Mouse (Mus musculus) ES-E14 (cell line): ENCODE data around the gene Zfp668. TPM values are rescaled to one million over a fixed set of nuclear protein-coding genes. Genes with fewer than 3 reads are reported as not detected.

Source experiments
- DNase-seq: peaks from one replicate; pipeline ENCODE4 v3.0.0-alpha.2; 2013; ENCODE audit warnings: low read depth, low spot score
- H3K27ac ChIP-seq: 2 replicates; pipeline ENCODE4 v1.5.1; 2012; ENCODE audit warnings: low read depth, mild to moderate bottlenecking, low read length, moderate library complexity, mixed read lengths; ENCODE audit not compliant: poor library complexity, insufficient read depth, severe bottlenecking
- H3K36me3 ChIP-seq: 2 replicates; pipeline ENCODE4 v1.6.1; 2012; ENCODE audit warnings: mild to moderate bottlenecking, low read length, moderate library complexity, mixed read lengths; ENCODE audit not compliant: control insufficient read depth, poor library complexity, insufficient read depth, severe bottlenecking
- H3K4me1 ChIP-seq, 2 experiments: fragments of 150-350 bp in 1 of 2; sonication (generic) in 1 of 2; 2 replicates each; pipeline ENCODE4 v1.6.1; 2012; ENCODE audit warnings: low read length in 2 of 2, mild to moderate bottlenecking in 1 of 2, mixed read lengths in 1 of 2; ENCODE audit not compliant: control insufficient read depth in 2 of 2, insufficient read depth in 2 of 2, poor library complexity in 1 of 2
- H3K4me3 ChIP-seq, 2 experiments: fragments of 150-350 bp in 1 of 2; sonication (generic) in 1 of 2; 2 replicates each; pipeline ENCODE4 v1.5.1; 2012; ENCODE audit warnings: low read length in 2 of 2, low read depth in 1 of 2, mild to moderate bottlenecking in 1 of 2, mixed read lengths in 1 of 2; ENCODE audit not compliant: insufficient read depth in 1 of 2, poor library complexity in 1 of 2, severe bottlenecking in 1 of 2
- H3K9ac ChIP-seq: 2 replicates; pipeline ENCODE4 v1.6.1; 2012; ENCODE audit warnings: low read depth, mild to moderate bottlenecking, low read length, mixed read lengths; ENCODE audit not compliant: poor library complexity, insufficient read depth, severe bottlenecking
- H3K9me3 ChIP-seq: fragments of 150-350 bp; sonication (generic); 2 replicates; pipeline ENCODE4 v1.6.1; 2012; ENCODE audit warnings: low read depth, mild to moderate bottlenecking, low read length; ENCODE audit not compliant: control insufficient read depth, insufficient read depth
- CHD2 ChIP-seq: IDR thresholded peaks from 2 replicates; pipeline ENCODE4 v1.6.1; 2014; ENCODE audit warnings: mild to moderate bottlenecking, low read depth, low read length, inconsistent platforms
- HCFC1 ChIP-seq: IDR thresholded peaks from 2 replicates; pipeline ENCODE4 v1.6.1; 2012; ENCODE audit warnings: low read length, inconsistent platforms, borderline replicate concordance; ENCODE audit not compliant: insufficient read depth
- MAFK ChIP-seq: IDR thresholded peaks from 2 replicates; pipeline ENCODE4 v1.6.1; 2014; ENCODE audit warnings: mild to moderate bottlenecking, low read depth, low read length, inconsistent platforms; ENCODE audit not compliant: insufficient read depth
- ZC3H11A ChIP-seq: IDR thresholded peaks from 2 replicates; pipeline ENCODE4 v1.6.1; 2012; ENCODE audit warnings: low read depth, mild to moderate bottlenecking, inconsistent platforms, low read length, borderline replicate concordance
- ZNF384 ChIP-seq: IDR thresholded peaks from 2 replicates; pipeline ENCODE4 v1.6.1; 2012; ENCODE audit warnings: low read depth, low read length, inconsistent platforms
- in situ Hi-C, 2 experiments: fragments of 600-800 bp; cut with MboI; formaldehyde crosslinking; loops; one replicate each; pipeline ENCODE4 v1.15.1; 2025; ENCODE audit warnings: low sequenced_read_pairs in 2 of 2, inconsistent platforms in 1 of 2; ENCODE audit not compliant: unreplicated experiment in 2 of 2
- total RNA-seq: library from RNA; depleted of rRNA; stranded (reverse); fragments of 300-350 nt; gene quantifications from 2 replicates; pipeline ENCODE4 v1.2.3, GENCODE M21; 2012

Gene Zfp668
- total RNA-seq, 1 experiment = 8.6 TPM

DNA sequence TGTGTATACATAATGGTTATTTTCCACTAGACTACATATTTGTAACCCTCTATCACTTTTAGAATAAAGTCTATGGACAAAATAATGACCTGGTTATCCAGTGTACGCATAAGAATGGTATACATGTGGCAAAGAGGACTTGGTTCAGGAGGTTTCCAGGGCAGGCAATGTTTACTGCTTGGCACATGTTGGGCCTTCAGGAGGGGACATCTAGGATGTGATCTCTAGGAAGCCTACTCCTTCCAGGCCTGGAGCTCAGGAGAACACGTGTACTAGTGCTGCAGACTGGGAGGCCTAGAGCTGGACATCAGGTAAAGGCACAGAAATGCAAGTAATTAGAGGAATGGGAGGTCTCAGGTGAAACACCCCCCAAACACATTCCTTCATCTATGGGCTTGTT, 41.1 kb downstream of the Zfp668 start:
- TF ChIP-seq CHD2 (no peak), ZNF384 (no peak), MAFK (no peak), ZC3H11A (no peak), HCFC1 (no peak)
- Histone ChIP-seq H3K36me3 (no peaks in the 10 kb centered on the region), H3K4me1 (no peaks in the 10 kb centered on the region), H3K27ac (no peak overlapping the region), H3K4me3 (no peak overlapping the region), H3K9me3 (no peaks in the 10 kb centered on the region), H3K9ac (no peak overlapping the region)
- DNase-seq = no peak
- in situ Hi-C loops = no loop called here

- no peak for DNase-seq
- in situ Hi-C loops = no loop called here
- H3K4me3 ChIP-seq = peak within 1 kb of the TSS; percentile 79 to 83
- TF ChIP-seq CHD2 = no peak
- TF ChIP-seq HCFC1 = peak; percentile 71; the same call in 1 of the 2 replicates
- no peaks in the 10 kb centered on the region for H3K36me3 ChIP-seq
- peak within 1 kb of the TSS; percentile 59 for H3K9ac ChIP-seq
- H3K4me1 ChIP-seq = peaks cover 0 to 2% of the 10 kb centered on the region in 2 experiments; a peak in 1 of 4 replicates
- H3K27ac ChIP-seq = no peak within 1 kb of the TSS
- no peaks in the 10 kb centered on the region for H3K9me3 ChIP-seq
Measured at GRCm38 (mm10) chr7:127824176-127824871, 52.3 kb downstream of the Zfp668 start, which contains the start of the genes Stx4a and Stx1b. TSS of gene Stx4a (plus strand) at chr7:127824294. TSS of gene Stx1b (minus strand) at chr7:127824549.

- TF ChIP-seq ZC3H11A (no peak), CHD2 (no peak), ZNF384 (no peak), MAFK (no peak), HCFC1 (no peak)
- Histone ChIP-seq H3K9ac (no peak overlapping the region; the same call in 1 of the 2 replicates), H3K4me3 (peak overlapping the region; percentile 79 to 83), H3K4me1 (peaks cover 0 to 2% of the 10 kb centered on the region in 2 experiments; a peak in 1 of 4 replicates), H3K9me3 (no peaks in the 10 kb centered on the region), H3K27ac (no peak overlapping the region), H3K36me3 (no peaks in the 10 kb centered on the region)
- no peak for DNase-seq
- in situ Hi-C loops = no loop called here
Measured at GRCm38 (mm10) chr7:127823236-127824171, 53.1 kb downstream of the Zfp668 start.

DNA sequence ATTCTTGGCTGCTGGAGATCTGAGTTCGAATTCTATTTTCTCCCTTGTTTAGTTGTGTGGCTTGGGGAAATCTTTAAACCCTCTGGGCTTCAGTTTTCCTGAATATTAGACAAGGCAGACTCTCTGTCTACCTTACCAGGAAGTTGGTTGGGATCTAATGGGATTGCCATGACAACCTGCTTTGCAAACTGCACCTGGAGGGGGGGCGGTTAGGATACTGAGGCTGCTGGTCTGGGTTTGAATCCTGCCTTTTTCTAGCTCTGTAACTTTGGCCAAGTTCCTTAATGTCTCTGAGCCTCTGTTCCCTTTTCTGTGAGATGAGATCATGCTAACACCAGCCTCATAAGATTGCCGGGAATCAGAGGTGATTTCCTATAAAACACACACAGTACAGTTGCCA, 54.1 kb downstream of the Zfp668 start:
- TF ChIP-seq ZNF384 (no peak), ZC3H11A (no peak), MAFK (no peak)

More for the DNA sequence above, 54.1 kb downstream of the Zfp668 start:
- Histone ChIP-seq H3K9me3 (no peaks in the 10 kb centered on the region), H3K27ac (no peak overlapping the region), H3K4me3 (no peak overlapping the region), H3K36me3 (no peaks in the 10 kb centered on the region), H3K9ac (no peak overlapping the region), H3K4me1 (peaks cover 0 to 2% of the 10 kb centered on the region in 2 experiments; a peak in 1 of 4 replicates)
- in situ Hi-C loops = no loop called here
- DNase-seq = no peak
